Mouse (Mus musculus) midbrain, embryonic 16.5 days (tissue): ENCODE data around the gene Fbln1. TPM values are rescaled to one million over a fixed set of nuclear protein-coding genes. Genes with fewer than 3 reads are reported as not detected.

Experiments used
- ATAC-seq: fragments of 200-750 bp; cut with Nextera tagmentation; 2 replicates; pipeline ENCODE4 v1.8.0; 2017; ENCODE audit warnings: moderate TSS enrichment
- H3K27ac ChIP-seq: fragments of 300-500 bp; sonication (generic); 2 replicates; pipeline ENCODE4 v1.5.1; 2014; ENCODE audit warnings: mild to moderate bottlenecking, low read length, mixed read lengths
- H3K27me3 ChIP-seq: fragments of 300-500 bp; sonication (generic); 2 replicates; pipeline ENCODE4 v1.6.1; 2014; ENCODE audit warnings: low read depth, low read length, mixed read lengths; ENCODE audit not compliant: control insufficient read depth, insufficient read depth
- H3K36me3 ChIP-seq: fragments of 300-500 bp; sonication (generic); 2 replicates; pipeline ENCODE4 v1.6.1; 2014; ENCODE audit warnings: mild to moderate bottlenecking, low read length, moderate library complexity, mixed read lengths; ENCODE audit not compliant: control insufficient read depth, insufficient read depth
- H3K4me1 ChIP-seq: fragments of 300-500 bp; sonication (generic); 2 replicates; pipeline ENCODE4 v1.6.1; 2014; ENCODE audit warnings: mild to moderate bottlenecking, low read length, mixed read lengths; ENCODE audit not compliant: control insufficient read depth, insufficient read depth
- H3K4me2 ChIP-seq: fragments of 300-500 bp; sonication (generic); 2 replicates; pipeline ENCODE4 v1.6.1; 2014; ENCODE audit warnings: mild to moderate bottlenecking, low read length, mixed read lengths
- H3K4me3 ChIP-seq: fragments of 300-500 bp; sonication (generic); 2 replicates; pipeline ENCODE4 v1.5.1; 2014; ENCODE audit warnings: low read depth, mild to moderate bottlenecking, low read length, moderate library complexity, mixed read lengths
- H3K9ac ChIP-seq: fragments of 300-500 bp; sonication (generic); 2 replicates; pipeline ENCODE4 v1.6.1; 2014; ENCODE audit warnings: low read depth, low read length, mixed read lengths
- H3K9me3 ChIP-seq: fragments of 300-500 bp; sonication (generic); replicated peaks from 2 replicates; pipeline ENCODE4 v1.6.1; 2014; ENCODE audit warnings: mild to moderate bottlenecking, low read length, mixed read lengths; ENCODE audit not compliant: control insufficient read depth, poor library complexity, severe bottlenecking
- WGBS: fragments of 180-500 bp; shearing (Covaris S2); extraction: QIAGEN DNeasy Blood & Tissue Kit; methylation state at CpG from one replicate; pipeline ENCODE4 v1.1.7; 2014; 5-methylcytosine and 5-hydroxymethylcytosine counted together
- polyA plus RNA-seq: library from polyadenylated mRNA; unstranded; fragments of >200 nt; fragmentation: Nextera tagmentation; extraction: Ambion mirVana; gene quantifications from 2 replicates; pipeline ENCODE4 v1.2.1, GENCODE M21; 2015

Fbln1 gene
- polyA plus RNA-seq, 1 experiment from 2014 or later, result 41.1 TPM

DNA sequence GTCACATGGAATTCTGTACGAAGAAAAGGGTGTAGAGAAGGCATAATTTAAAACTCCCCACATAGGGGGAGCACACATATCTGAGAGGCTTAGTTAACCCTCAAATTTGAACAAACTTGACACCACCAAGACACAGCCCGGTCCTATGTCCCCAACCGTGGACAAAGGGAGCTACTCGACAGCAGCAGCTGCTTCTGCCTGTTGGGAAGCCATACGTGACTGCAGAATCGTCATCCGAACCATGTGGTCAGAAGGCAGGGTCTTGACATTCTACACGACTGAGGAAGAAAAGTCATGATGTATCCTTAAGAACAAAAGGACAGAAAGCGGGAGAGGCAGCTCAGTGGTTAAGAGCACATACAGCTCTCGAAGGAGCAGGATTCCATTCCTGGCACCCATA is 31.7 kb upstream of the Fbln1 start:
- no peak for ATAC-seq
- Histone ChIP-seq H3K4me3 (no peak overlapping the region), H3K27ac (no peak overlapping the region), H3K9ac (no peak overlapping the region), H3K36me3 (no peaks in the 10 kb centered on the region), H3K27me3 (no peaks in the 10 kb centered on the region), H3K4me1 (no peaks in the 10 kb centered on the region), H3K4me2 (no peak overlapping the region), H3K9me3 (no peaks in the 10 kb centered on the region)
- WGBS, result 78% methylated on average over 10 of the region's 10 CpGs

DNA sequence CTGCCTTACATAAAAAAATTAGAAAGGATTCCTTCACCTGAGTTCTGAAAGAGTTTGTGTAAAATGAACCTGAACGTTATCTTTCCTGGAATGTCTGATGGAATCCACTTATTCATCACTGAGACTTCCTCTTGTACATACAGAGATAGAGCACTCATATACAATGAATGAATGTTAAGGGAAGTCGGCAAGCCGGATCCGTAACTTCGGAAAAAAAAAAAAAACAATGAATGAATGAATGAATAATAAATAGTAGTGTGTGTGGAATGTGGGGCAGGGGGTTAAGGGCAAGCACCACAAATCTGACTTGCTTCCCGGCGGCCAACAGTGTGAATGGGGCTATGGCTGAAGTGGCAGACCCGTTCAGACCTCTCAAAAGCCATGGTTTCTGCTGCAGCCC is 28.2 kb upstream of the Fbln1 start:
- Histone ChIP-seq H3K27ac (no peak overlapping the region), H3K4me3 (no peak overlapping the region), H3K9me3 (no peaks in the 10 kb centered on the region), H3K36me3 (no peaks in the 10 kb centered on the region), H3K4me1 (0 out of 2 replicates have a peak, but pooled peaks cover 5% of the 10 kb centered on the region), H3K4me2 (no peak overlapping the region), H3K27me3 (no peaks in the 10 kb centered on the region), H3K9ac (no peak overlapping the region)
- ATAC-seq, result no peak
- WGBS, result 70% methylated on average over 8 of the region's 8 CpGs

DNA sequence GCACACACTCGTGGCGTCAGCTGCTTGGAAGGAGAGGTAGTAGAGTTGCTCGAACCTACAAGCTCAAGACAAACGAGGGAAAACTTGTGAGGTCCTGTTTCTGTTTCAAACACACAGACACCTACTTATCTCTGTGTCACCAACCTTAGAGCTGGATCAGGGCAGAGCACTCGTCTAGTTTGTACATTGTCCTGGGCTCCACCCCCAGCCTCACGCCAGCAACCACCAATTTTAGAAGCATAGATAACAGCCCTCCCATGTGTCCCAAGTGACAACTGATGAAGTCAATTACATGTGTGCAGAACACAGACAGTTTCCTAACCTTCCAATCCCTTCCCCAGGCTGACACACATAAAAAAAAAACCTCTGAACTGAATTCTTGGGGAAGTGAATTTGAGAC is 27.6 kb upstream of the Fbln1 start:
- ATAC-seq, result no peak
- no peak overlapping the region for H3K27ac ChIP-seq
- 0 out of 2 replicates have a peak, but pooled peaks cover 5% of the 10 kb centered on the region for H3K4me1 ChIP-seq
- WGBS, result 81% methylated on average over 6 of the region's 6 CpGs
- no peak overlapping the region for H3K4me2 ChIP-seq
- H3K4me3 ChIP-seq, result no peak overlapping the region
- no peaks in the 10 kb centered on the region for H3K9me3 ChIP-seq
- no peak overlapping the region for H3K9ac ChIP-seq
- no peaks in the 10 kb centered on the region for H3K27me3 ChIP-seq
- no peaks in the 10 kb centered on the region for H3K36me3 ChIP-seq

DNA sequence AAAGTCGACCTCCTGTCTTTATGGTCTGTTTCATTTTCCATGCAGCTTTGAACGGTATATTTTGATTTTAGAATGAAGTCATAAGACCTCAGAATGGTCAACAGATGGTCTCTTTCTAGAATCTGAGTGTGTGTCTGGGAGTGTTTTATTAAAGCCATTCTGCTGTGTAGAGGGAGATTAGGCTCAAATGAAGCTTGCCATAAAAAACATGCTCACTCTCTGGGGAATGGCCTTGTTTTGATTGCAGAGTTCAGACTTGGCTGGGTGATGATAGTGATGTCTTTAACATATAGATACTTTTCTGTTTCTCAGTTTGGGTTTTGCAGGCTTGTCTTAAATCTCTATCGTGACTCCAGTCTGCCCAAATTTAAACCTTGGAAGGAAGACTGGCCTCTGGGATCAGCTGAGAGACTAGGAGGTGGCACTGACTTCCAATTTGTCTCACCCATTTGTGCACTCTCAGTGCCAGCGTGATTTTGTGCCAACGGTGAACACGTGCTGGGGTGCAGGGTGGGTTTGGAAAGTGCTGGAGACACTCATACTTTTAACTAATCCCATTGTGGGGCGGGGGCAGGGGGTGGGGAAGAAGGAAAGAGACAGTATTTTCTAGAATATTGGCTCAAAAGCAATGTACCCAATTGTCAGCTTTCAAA is 26.1 kb upstream of the Fbln1 start:
- no peak for ATAC-seq
- Histone ChIP-seq H3K4me1 (0 out of 2 replicates have a peak, but pooled peaks cover 5% of the 10 kb centered on the region), H3K9ac (no peak overlapping the region), H3K4me2 (no peak overlapping the region), H3K36me3 (no peaks in the 10 kb centered on the region), H3K27me3 (no peaks in the 10 kb centered on the region), H3K27ac (no peak overlapping the region), H3K4me3 (no peak overlapping the region), H3K9me3 (no peaks in the 10 kb centered on the region)
- WGBS, result 68% methylated on average over 7 of the region's 7 CpGs

DNA sequence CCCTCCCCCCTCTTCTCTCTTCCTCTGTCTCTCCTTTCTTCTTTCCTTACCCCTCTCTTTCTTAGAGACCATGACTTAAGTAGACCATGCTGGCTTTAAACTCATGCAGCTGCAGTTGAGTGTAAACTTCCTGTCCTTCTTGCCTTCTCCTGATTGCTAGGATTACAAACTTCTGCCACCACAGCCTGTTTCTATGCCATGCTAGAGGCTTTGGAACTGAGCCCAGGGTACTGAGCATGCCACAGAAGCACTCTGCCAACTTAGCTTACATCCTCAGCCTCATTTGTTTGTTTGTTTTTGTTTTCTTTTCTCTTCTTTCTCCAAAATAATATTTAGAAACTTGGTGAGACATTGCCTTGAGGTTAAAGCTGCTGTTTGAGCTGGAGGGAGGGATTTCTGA is 25.4 kb upstream of the Fbln1 start:
- no peak overlapping the region for H3K9ac ChIP-seq
- no peaks in the 10 kb centered on the region for H3K27me3 ChIP-seq
- no peak overlapping the region for H3K4me3 ChIP-seq
- H3K27ac ChIP-seq, result no peak overlapping the region
- H3K4me2 ChIP-seq, result no peak overlapping the region
- H3K36me3 ChIP-seq, result no peaks in the 10 kb centered on the region
- no peak for ATAC-seq
- 0 out of 2 replicates have a peak, but pooled peaks cover 5% of the 10 kb centered on the region for H3K4me1 ChIP-seq
- no peaks in the 10 kb centered on the region for H3K9me3 ChIP-seq

DNA sequence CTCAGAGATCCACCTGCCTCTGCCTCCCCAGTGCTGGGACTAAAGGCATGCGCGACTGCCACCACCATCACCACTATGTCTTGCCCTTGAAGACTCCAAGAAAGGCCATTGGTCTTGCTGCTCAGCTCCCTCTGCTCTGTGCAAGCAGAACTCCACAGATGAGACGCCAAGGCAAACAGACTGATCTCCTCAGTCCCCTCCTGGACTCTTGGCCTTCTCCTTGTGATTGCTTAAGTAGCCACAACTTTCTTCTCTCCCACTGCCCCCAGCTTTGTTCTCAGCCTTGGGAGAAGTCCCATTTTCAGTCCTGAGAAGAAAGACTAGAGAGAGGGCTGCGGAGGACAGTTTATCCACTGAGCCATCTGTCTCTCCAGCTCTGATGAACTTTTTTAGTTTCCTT is 23.7 kb upstream of the Fbln1 start:
- no peak for ATAC-seq
- H3K27me3 ChIP-seq, result no peaks in the 10 kb centered on the region
- no peak overlapping the region for H3K9ac ChIP-seq
- 90% methylated on average over 4 of the region's 4 CpGs for WGBS
- H3K4me1 ChIP-seq, result 0 out of 2 replicates have a peak, but pooled peaks cover 5% of the 10 kb centered on the region
- no peaks in the 10 kb centered on the region for H3K9me3 ChIP-seq
- H3K4me2 ChIP-seq, result no peak overlapping the region
- no peak overlapping the region for H3K4me3 ChIP-seq
- no peak overlapping the region for H3K27ac ChIP-seq
- no peaks in the 10 kb centered on the region for H3K36me3 ChIP-seq

DNA sequence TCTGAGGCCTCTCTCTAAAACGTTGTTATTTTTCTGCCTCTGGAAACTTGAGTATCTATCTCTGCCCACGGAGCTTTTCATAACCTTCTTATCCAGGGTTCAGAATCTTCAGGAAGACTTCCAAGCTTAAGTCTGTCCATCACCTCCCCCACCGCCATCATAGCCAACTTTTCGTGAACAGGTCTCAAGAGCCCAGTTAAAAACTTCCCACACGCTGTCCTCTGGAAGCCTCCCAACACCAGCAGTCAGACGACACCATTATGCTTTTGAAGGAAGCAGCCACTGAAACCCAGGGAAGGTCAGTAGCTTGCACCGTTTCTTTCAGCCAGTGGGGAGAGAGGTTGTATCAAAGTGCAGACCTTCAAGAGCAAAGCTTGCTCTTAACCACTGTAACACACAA is 18.8 kb upstream of the Fbln1 start:
- Histone ChIP-seq H3K27ac (no peak overlapping the region), H3K4me3 (no peak overlapping the region), H3K36me3 (no peaks in the 10 kb centered on the region), H3K9ac (no peak overlapping the region), H3K27me3 (no peaks in the 10 kb centered on the region), H3K4me1 (no peaks in the 10 kb centered on the region), H3K4me2 (no peak overlapping the region), H3K9me3 (no peaks in the 10 kb centered on the region)
- 82% methylated on average over 7 of the region's 7 CpGs for WGBS
- ATAC-seq, result no peak

DNA sequence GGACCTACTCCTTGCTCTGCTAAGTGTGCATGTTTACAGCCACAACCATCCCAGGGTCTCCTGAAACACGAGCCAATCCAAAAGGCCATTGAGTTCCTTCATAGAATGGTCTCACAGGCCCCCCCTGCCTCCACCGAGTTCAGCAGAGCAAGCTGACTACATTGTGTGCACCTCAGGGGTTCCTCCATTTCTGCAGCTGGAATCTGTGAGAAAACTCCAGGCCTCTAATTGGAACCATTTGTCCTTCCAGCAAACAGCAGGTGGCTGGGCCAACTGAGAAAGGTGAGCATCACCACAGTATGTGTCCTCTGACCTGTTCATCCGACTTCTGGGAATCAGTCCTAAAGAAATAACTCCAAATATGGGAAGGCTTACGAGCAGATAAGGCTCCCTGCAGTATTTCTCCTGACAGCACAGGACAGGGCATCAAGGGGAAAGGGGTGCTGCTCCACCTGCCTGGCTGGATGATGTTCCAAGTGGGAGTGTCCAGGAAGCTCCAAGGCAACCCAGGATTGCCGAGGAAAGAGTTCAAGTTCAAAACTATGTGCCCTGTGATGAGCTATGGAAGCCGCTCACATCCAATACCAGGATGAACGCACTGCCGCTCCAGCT is 17.5 kb upstream of the Fbln1 start:
- WGBS, result 56% methylated on average over 8 of the region's 8 CpGs
- Histone ChIP-seq H3K9ac (no peak overlapping the region), H3K4me1 (no peaks in the 10 kb centered on the region)

DNA sequence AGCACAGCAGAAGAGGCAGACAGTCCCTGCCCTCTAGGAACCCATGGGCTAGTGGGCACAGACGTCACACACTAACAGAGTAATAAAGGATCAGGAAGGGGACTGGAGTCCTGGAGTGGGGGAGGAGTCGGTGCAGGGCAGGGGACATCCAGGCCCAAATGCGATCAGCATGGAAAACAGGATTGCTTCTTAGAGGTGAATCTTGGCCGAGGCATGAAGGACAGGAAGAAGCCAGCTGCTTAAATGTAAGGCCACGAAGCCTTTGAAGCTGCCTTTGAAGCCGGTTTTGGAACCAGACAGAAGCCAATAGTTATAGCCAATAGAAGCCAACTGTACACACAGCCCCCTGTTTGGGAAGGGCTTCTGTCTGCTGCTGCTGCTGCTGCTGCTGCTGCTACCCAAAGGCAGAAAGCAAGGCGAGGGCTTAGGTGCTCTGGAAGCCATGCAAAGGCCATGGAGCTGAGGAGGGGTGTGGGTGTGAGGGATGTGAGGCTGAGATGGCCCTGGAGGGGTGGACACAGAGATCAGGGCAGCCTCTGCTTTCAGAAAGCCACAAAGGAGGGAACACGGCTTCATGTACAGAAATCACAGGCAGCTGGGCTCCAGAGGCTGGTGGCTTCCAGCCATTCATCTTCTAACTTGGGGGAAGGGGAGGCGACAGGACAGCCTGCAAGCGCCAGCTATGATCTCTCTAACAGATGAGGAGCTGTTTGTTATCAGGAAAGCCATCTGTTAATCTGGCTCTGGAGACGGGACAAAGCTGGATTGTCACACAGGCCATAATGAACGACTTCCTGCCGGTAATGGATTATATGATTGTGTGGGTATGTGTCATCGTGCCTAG is 5.1 kb upstream of the Fbln1 start:
- WGBS, result 31% methylated on average over 14 of the region's 14 CpGs
- H3K9ac ChIP-seq, result no peak overlapping the region

More for the DNA sequence above, 17.5 kb upstream of the Fbln1 start:
- H3K27me3 ChIP-seq, result no peaks in the 10 kb centered on the region
- no peak for ATAC-seq
- H3K27ac ChIP-seq, result no peak overlapping the region
- H3K9me3 ChIP-seq, result no peaks in the 10 kb centered on the region
- H3K36me3 ChIP-seq, result no peaks in the 10 kb centered on the region
- H3K4me2 ChIP-seq, result no peak overlapping the region
- H3K4me3 ChIP-seq, result no peak overlapping the region

More for the DNA sequence above, 5.1 kb upstream of the Fbln1 start:
- ATAC-seq, result no peak
- no peak overlapping the region for H3K4me3 ChIP-seq
- H3K4me1 ChIP-seq, result no peaks in the 10 kb centered on the region; the same call in 1 of the 2 replicates
- H3K36me3 ChIP-seq, result no peaks in the 10 kb centered on the region
- H3K27me3 ChIP-seq, result no peaks in the 10 kb centered on the region
- no peak overlapping the region for H3K4me2 ChIP-seq
- no peak overlapping the region for H3K27ac ChIP-seq
- H3K9me3 ChIP-seq, result no peaks in the 10 kb centered on the region
